Mouse (Mus musculus): ENCODE measurements around the gene Tnfsf14. TPM values are rescaled to one million over a fixed set of nuclear protein-coding genes. Genes with fewer than 3 reads are reported as not detected.
A peak's percentile ranks its signal among the peaks of the same experiment; 100 is the strongest.

Gene Tnfsf14
- total and polyA plus RNA-seq, 3 experiments, result 0.11 to 0.18 (median 0.13) TPM

GRCm38 (mm10) chr17:57214676-57215387, 20.9 kb upstream of the Tnfsf14 start:
- no peak for DNase-seq
- Histone ChIP-seq H3K27ac (no peak overlapping the region), H3K4me1 (ENCODE audit: control insufficient read depth, insufficient read depth, low read length) (no peaks in the 10 kb centered on the region), H3K4me3 (no peak overlapping the region), H3K27me3 (ENCODE audit: control insufficient read depth, insufficient read depth, low read length) (no peaks in the 10 kb centered on the region), H3K36me3 (ENCODE audit: control insufficient read depth, insufficient read depth, low read length) (no peaks in the 10 kb centered on the region), H3K79me2 (replicated peaks; ENCODE audit: control insufficient read depth, insufficient read depth, low read length) (no peaks in the 10 kb centered on the region), H3K9ac (ENCODE audit: low read depth, low read length) (no peak overlapping the region)
- intact Hi-C loops (cut with DNase I), result no loop called here
- WGBS, result 36% methylated on average over 13 of the region's 13 CpGs
- TF ChIP-seq POLR2A (IDR thresholded peaks at IDR 0.05; ENCODE audit: insufficient read depth, low read depth, low read length) (no peak), EP300 (IDR thresholded peaks at IDR 0.05; ENCODE audit: insufficient read depth, low read depth, low read length) (no peak), CTCF (IDR thresholded peaks at IDR 0.05) (no peak)

GRCm38 (mm10) chr17:57211501-57211900, 17.5 kb upstream of the Tnfsf14 start:
- Histone ChIP-seq H3K4me1 (ENCODE audit: control insufficient read depth, insufficient read depth, low read length) (no peaks in the 10 kb centered on the region), H3K9ac (ENCODE audit: low read depth, low read length) (no peak overlapping the region), H3K36me3 (ENCODE audit: control insufficient read depth, insufficient read depth, low read length) (no peaks in the 10 kb centered on the region), H3K79me2 (replicated peaks; ENCODE audit: control insufficient read depth, insufficient read depth, low read length) (no peaks in the 10 kb centered on the region), H3K27ac (no peak overlapping the region), H3K4me3 (no peak overlapping the region), H3K27me3 (ENCODE audit: control insufficient read depth, insufficient read depth, low read length) (no peaks in the 10 kb centered on the region)
- intact Hi-C loops (cut with DNase I), result no loop called here
- WGBS, result 57% methylated on average over 9 of the region's 9 CpGs
- no peak for DNase-seq
- TF ChIP-seq CTCF (IDR thresholded peaks at IDR 0.05) (no peak), POLR2A (IDR thresholded peaks at IDR 0.05; ENCODE audit: insufficient read depth, low read depth, low read length) (no peak), EP300 (IDR thresholded peaks at IDR 0.05; ENCODE audit: insufficient read depth, low read depth, low read length) (no peak)

DNA sequence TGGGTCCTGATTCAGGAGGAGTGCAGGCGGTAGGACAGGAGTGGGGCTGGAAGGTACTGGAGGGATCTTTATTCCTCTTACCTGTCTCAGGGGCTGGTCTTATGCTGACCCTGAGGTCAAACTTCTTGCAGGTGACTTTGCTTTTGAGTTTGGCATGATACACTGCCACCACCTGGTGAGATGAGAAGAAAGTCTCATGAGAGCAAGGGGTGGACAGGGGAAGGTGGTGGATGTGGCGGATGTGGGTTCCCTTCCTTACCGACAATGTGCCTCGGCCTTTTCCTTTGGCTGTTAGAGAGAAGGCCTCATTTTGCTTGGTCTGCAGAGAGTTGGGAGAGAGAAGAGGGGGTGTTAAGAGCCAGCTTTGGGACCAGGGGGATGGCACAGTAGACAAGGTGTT, 15.4 kb upstream of the Tnfsf14 start:
- H3K79me2 ChIP-seq (replicated peaks; ENCODE audit: control insufficient read depth, insufficient read depth, low read length), result no peaks in the 10 kb centered on the region
- TF ChIP-seq CTCF (IDR thresholded peaks at IDR 0.05), result 0 out of 2 replicates have a peak, but pooled peaks have one; percentile 4
- TF ChIP-seq POLR2A (IDR thresholded peaks at IDR 0.05; ENCODE audit: insufficient read depth, low read depth, low read length), result no peak
- H3K4me1 ChIP-seq (ENCODE audit: control insufficient read depth, insufficient read depth, low read length), result no peaks in the 10 kb centered on the region
- 55% methylated on average over 4 of the region's 4 CpGs for WGBS
- intact Hi-C loops (cut with DNase I), result no loop called here
- no peak overlapping the region for H3K27ac ChIP-seq
- no peak overlapping the region for H3K4me3 ChIP-seq
- no peak overlapping the region for H3K9ac ChIP-seq (ENCODE audit: low read depth, low read length)
- no peak for DNase-seq
- no peaks in the 10 kb centered on the region for H3K36me3 ChIP-seq (ENCODE audit: control insufficient read depth, insufficient read depth, low read length)
- no peaks in the 10 kb centered on the region for H3K27me3 ChIP-seq (ENCODE audit: control insufficient read depth, insufficient read depth, low read length)

DNA sequence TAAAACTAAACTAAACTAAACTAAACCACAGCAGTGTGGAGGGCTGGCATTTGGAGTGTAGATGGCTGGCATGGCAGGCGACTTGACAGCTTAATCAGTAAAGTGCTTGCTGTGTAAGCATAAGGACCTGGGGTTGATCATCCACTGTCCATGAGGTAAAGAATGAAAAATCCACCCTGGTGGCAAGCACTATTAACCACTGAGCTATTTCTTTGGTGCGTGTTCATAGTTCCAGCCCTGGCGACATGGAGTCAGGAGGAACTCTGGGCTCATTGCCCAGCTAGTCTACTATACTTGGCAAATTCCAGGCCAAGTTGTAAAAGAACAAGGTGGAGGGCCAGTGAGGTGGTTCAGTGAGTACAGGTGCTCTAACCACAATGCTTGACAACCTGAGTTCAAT, 14.0 kb upstream of the Tnfsf14 start:
- 52% methylated on average over 3 of the region's 3 CpGs for WGBS
- no peak overlapping the region for H3K9ac ChIP-seq (ENCODE audit: low read depth, low read length)
- H3K4me3 ChIP-seq, result no peak overlapping the region
- DNase-seq, result no peak
- H3K27ac ChIP-seq, result no peak overlapping the region
- TF ChIP-seq POLR2A (IDR thresholded peaks at IDR 0.05; ENCODE audit: insufficient read depth, low read depth, low read length), result no peak
- TF ChIP-seq EP300 (IDR thresholded peaks at IDR 0.05; ENCODE audit: insufficient read depth, low read depth, low read length), result no peak
- no peak for TF ChIP-seq CTCF (IDR thresholded peaks at IDR 0.05)
- H3K36me3 ChIP-seq (ENCODE audit: control insufficient read depth, insufficient read depth, low read length), result no peaks in the 10 kb centered on the region
- intact Hi-C loops (cut with DNase I), result no loop called here
- H3K79me2 ChIP-seq (replicated peaks; ENCODE audit: control insufficient read depth, insufficient read depth, low read length), result no peaks in the 10 kb centered on the region
- H3K4me1 ChIP-seq (ENCODE audit: control insufficient read depth, insufficient read depth, low read length), result no peaks in the 10 kb centered on the region
- H3K27me3 ChIP-seq (ENCODE audit: control insufficient read depth, insufficient read depth, low read length), result no peaks in the 10 kb centered on the region

GRCm38 (mm10) chr17:57201841-57202724, 8.1 kb upstream of the Tnfsf14 start:
- WGBS, result 69% methylated on average over 10 of the region's 10 CpGs
- H3K27me3 ChIP-seq (ENCODE audit: control insufficient read depth, insufficient read depth, low read length), result no peaks in the 10 kb centered on the region
- intact Hi-C loops (cut with DNase I), result no loop called here

DNA sequence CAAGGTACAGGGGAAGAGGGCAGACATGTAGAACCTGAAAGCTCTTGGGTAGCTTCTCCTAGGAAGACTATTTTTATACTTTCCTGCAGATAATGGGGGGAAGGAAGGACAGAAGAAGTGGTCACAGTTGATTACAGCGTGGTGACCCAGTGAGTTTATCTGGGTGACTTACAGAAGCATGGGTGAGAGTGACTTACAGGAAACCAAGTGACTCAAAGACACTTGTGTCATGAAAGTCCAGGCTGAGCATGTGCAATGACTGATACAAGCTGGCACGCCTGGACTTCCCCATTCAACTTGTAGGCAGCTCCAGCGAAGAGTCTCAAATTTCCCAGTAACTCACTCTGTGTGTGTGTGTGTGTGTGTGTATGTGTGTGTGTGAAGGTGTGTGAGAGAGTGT, 4.3 kb upstream of the Tnfsf14 start:
- DNase-seq, result no peak
- WGBS, result 40% methylated on average over 3 of the region's 3 CpGs
- Histone ChIP-seq H3K79me2 (replicated peaks; ENCODE audit: control insufficient read depth, insufficient read depth, low read length) (no peaks in the 10 kb centered on the region), H3K27ac (no peak overlapping the region), H3K4me1 (ENCODE audit: control insufficient read depth, insufficient read depth, low read length) (no peaks in the 10 kb centered on the region), H3K9ac (ENCODE audit: low read depth, low read length) (no peak overlapping the region), H3K36me3 (ENCODE audit: control insufficient read depth, insufficient read depth, low read length) (no peaks in the 10 kb centered on the region), H3K27me3 (ENCODE audit: control insufficient read depth, insufficient read depth, low read length) (no peaks in the 10 kb centered on the region), H3K4me3 (no peak overlapping the region)
- intact Hi-C loops (cut with DNase I), result no loop called here
- TF ChIP-seq EP300 (IDR thresholded peaks at IDR 0.05; ENCODE audit: insufficient read depth, low read depth, low read length), result no peak
- TF ChIP-seq CTCF (IDR thresholded peaks at IDR 0.05), result no peak
- TF ChIP-seq POLR2A (IDR thresholded peaks at IDR 0.05; ENCODE audit: insufficient read depth, low read depth, low read length), result no peak

More at GRCm38 (mm10) chr17:57201841-57202724, 8.1 kb upstream of the Tnfsf14 start:
- H3K27ac ChIP-seq, result no peak overlapping the region
- H3K36me3 ChIP-seq (ENCODE audit: control insufficient read depth, insufficient read depth, low read length), result no peaks in the 10 kb centered on the region
- DNase-seq, result no peak
- TF ChIP-seq CTCF (IDR thresholded peaks at IDR 0.05) (no peak), EP300 (IDR thresholded peaks at IDR 0.05; ENCODE audit: insufficient read depth, low read depth, low read length) (no peak), POLR2A (IDR thresholded peaks at IDR 0.05; ENCODE audit: insufficient read depth, low read depth, low read length) (no peak)
- no peak overlapping the region for H3K4me3 ChIP-seq
- no peak overlapping the region for H3K9ac ChIP-seq (ENCODE audit: low read depth, low read length)
- no peaks in the 10 kb centered on the region for H3K79me2 ChIP-seq (replicated peaks; ENCODE audit: control insufficient read depth, insufficient read depth, low read length)
- H3K4me1 ChIP-seq (ENCODE audit: control insufficient read depth, insufficient read depth, low read length), result no peaks in the 10 kb centered on the region

Measured in heart, adult 2 months (tissue).